Mouse (Mus musculus): ENCODE measurements around the gene Plvap. TPM values are rescaled to one million over a fixed set of nuclear protein-coding genes. Genes with fewer than 3 reads are reported as not detected.

The Plvap gene
- polyA plus RNA-seq, 1 experiment from 2014 or later: 13.6 TPM

DNA sequence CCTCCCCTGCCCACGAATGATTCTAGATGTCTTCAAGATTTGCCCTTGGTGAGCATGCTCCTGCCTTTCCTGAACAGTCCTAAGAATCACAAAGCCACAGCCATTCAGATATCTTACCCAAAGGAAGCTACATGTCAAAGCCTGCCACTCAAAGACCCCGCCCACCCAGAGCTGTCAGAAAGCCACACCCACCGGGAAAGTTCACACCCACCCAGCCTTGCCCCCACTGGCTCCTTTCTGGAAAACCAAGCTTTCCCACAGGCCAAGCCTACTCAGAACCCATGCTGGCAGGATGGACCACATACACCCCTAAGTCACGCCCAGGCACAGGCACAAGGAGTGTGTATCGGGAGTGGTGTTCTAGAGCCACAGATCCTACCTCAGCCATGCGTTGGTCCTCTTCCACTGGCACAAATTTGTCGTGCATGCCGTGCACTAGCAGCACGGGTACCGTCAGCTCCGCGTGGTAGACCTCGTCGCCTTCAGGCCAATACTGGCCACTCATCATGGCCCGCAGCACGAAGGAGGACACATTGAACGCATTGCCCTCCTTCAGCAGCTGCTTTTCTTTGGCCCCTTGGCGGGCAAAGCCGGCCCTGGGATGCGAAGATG is 53.8 kb downstream of the Plvap start:
- Histone ChIP-seq H3K9me3 (replicated peaks) (no peaks in the 10 kb centered on the region), H3K27ac (no peak overlapping the region), H3K4me1 (peaks cover 31% of the 10 kb centered on the region), H3K27me3 (no peaks in the 10 kb centered on the region), H3K9ac (no peak overlapping the region), H3K4me2 (no peak overlapping the region), H3K36me3 (ENCODE audit: poor library complexity, severe bottlenecking) (peaks cover 54% of the 10 kb centered on the region), H3K4me3 (no peak overlapping the region)
- ATAC-seq: no peak
- 84% methylated on average over 20 of the region's 20 CpGs for WGBS

GRCm38 (mm10) chr8:71456906-71457305 is 54.6 kb downstream of the Plvap start:
- no peak overlapping the region for H3K4me3 ChIP-seq
- H3K4me1 ChIP-seq: peaks cover 22% of the 10 kb centered on the region
- no peak overlapping the region for H3K4me2 ChIP-seq
- no peaks in the 10 kb centered on the region for H3K27me3 ChIP-seq
- peaks cover 54% of the 10 kb centered on the region for H3K36me3 ChIP-seq (ENCODE audit: poor library complexity, severe bottlenecking)
- H3K9ac ChIP-seq: no peak overlapping the region
- WGBS: 40% methylated on average over 22 of the region's 22 CpGs
- H3K9me3 ChIP-seq (replicated peaks): no peaks in the 10 kb centered on the region
- no peak overlapping the region for H3K27ac ChIP-seq
- no peak for ATAC-seq

DNA sequence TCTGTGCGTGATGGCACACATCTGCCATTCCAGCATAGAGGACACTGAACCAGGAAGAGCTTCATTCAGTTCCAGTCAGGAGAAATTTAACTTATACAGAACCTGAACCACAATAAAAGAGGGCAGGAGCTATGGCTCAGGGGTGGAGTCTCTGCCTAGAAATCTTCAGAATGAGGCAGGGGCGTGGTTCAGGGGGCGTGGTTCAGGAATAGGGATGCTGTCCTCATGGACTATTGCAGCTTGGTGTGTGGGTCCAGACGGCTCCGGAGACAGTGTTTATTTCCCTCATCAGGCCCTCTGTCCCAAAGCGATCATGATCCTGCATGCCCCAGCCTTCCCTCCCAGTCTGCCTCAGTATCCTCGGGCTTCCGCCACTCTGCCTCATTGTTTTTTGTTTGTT is 56.9 kb downstream of the Plvap start:
- Histone ChIP-seq H3K36me3 (ENCODE audit: poor library complexity, severe bottlenecking) (peaks cover 36% of the 10 kb centered on the region), H3K4me1 (peaks cover 8% of the 10 kb centered on the region; the same call in 1 of the 2 replicates), H3K4me3 (no peak overlapping the region), H3K27ac (no peak overlapping the region), H3K9ac (no peak overlapping the region), H3K9me3 (replicated peaks) (no peaks in the 10 kb centered on the region), H3K4me2 (no peak overlapping the region), H3K27me3 (no peaks in the 10 kb centered on the region)
- ATAC-seq: no peak
- 81% methylated on average over 8 of the region's 8 CpGs for WGBS

DNA sequence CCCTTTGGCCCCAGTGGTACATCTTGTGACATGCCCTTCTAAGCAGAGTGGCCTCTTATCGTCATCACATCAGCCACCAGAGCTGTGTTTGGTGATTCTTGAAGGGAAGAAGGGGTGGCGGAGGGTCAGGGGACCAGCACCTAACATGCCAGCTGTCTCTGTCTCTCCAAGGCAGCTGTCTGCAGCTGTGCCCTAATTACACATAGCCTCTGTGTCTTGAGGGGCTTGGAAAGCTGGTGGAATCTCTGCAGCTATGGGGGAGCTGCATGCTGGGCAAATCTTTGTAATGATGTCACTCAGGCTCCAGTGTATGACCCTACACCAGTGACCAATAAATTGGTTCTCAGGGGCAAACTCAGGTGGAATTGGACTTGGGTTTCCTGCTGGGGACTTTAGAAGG is 58.9 kb downstream of the Plvap start:
- WGBS: 87% methylated on average over 2 of the region's 2 CpGs
- Histone ChIP-seq H3K4me2 (no peak overlapping the region), H3K9me3 (replicated peaks) (no peaks in the 10 kb centered on the region), H3K36me3 (ENCODE audit: poor library complexity, severe bottlenecking) (peaks cover 16% of the 10 kb centered on the region), H3K4me3 (no peak overlapping the region), H3K27ac (no peak overlapping the region), H3K27me3 (no peaks in the 10 kb centered on the region), H3K4me1 (no peaks in the 10 kb centered on the region), H3K9ac (no peak overlapping the region)
- no peak for ATAC-seq

DNA sequence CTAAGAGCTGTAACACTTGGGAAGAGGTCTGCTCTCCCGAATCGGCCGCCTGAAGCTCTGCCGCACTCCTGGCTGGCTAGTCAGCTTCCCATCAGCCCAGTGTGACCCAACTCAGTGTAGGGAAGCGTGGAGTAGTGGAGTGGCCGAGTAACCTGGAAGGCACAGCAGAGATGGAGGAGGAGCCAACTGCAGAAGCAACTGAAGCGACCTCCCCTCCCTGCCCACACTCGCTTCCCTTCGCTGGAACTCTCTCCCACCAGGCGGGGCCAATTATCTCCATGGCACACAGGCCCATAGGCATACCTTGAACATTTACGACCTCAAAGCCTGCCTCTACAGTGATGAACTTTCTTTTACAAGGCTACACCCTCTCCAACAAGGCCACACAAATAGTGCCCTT is 59.8 kb downstream of the Plvap start:
- H3K36me3 ChIP-seq (ENCODE audit: poor library complexity, severe bottlenecking): peaks cover 7% of the 10 kb centered on the region
- H3K4me1 ChIP-seq: no peaks in the 10 kb centered on the region
- H3K9me3 ChIP-seq (replicated peaks): no peaks in the 10 kb centered on the region
- ATAC-seq: no peak
- WGBS: 65% methylated on average over 11 of the region's 11 CpGs
- H3K4me2 ChIP-seq: no peak overlapping the region
- no peak overlapping the region for H3K27ac ChIP-seq
- H3K27me3 ChIP-seq: no peaks in the 10 kb centered on the region
- no peak overlapping the region for H3K4me3 ChIP-seq
- no peak overlapping the region for H3K9ac ChIP-seq

- 67% methylated on average over 4 of the region's 4 CpGs for WGBS
- no peak overlapping the region for H3K4me2 ChIP-seq
- ATAC-seq: no peak
- H3K9me3 ChIP-seq (replicated peaks): no peaks in the 10 kb centered on the region
- no peak overlapping the region for H3K4me3 ChIP-seq
- H3K36me3 ChIP-seq (ENCODE audit: poor library complexity, severe bottlenecking): 0 out of 2 replicates have a peak, but pooled peaks cover 2% of the 10 kb centered on the region
- no peak overlapping the region for H3K9ac ChIP-seq
- no peak overlapping the region for H3K27ac ChIP-seq
- H3K4me1 ChIP-seq: no peaks in the 10 kb centered on the region
- no peaks in the 10 kb centered on the region for H3K27me3 ChIP-seq
Measured at GRCm38 (mm10) chr8:71451337-71451736, 60.2 kb downstream of the Plvap start.

Other genes starting within 250 kb of the Plvap start
- 18.3 and 20.6 TPM in 2 replicates for gene Myo9b, start 239.0 kb downstream of the Plvap start, polyA plus RNA-seq (2015; fragmentation: Nextera tagmentation; extraction: Ambion mirVana)
- 55.3 and 56.9 TPM in 2 replicates for gene Haus8, start 238.8 kb downstream of the Plvap start, polyA plus RNA-seq (2015; fragmentation: Nextera tagmentation; extraction: Ambion mirVana)
- 95.8 and 99.4 TPM in 2 replicates for gene Use1, start 144.9 kb downstream of the Plvap start, polyA plus RNA-seq (2015; fragmentation: Nextera tagmentation; extraction: Ambion mirVana)
- 3.6 and 4.5 TPM in 2 replicates for gene Ocel1, start 140.5 kb downstream of the Plvap start, polyA plus RNA-seq (2015; fragmentation: Nextera tagmentation; extraction: Ambion mirVana)
- gene Nr2f6, start 129.8 kb downstream of the Plvap start, polyA plus RNA-seq (2015; fragmentation: Nextera tagmentation; extraction: Ambion mirVana): 11.6 and 12.9 TPM in 2 replicates
- 3.7 and 4.2 TPM in 2 replicates for gene Ushbp1, start 116.0 kb downstream of the Plvap start, polyA plus RNA-seq (2015; fragmentation: Nextera tagmentation; extraction: Ambion mirVana)
- 99.2 and 101 TPM in 2 replicates for gene Babam1, start 114.9 kb downstream of the Plvap start, polyA plus RNA-seq (2015; fragmentation: Nextera tagmentation; extraction: Ambion mirVana)
- 30.9 and 32.3 TPM in 2 replicates for gene Ankle1, start 105.7 kb downstream of the Plvap start, polyA plus RNA-seq (2015; fragmentation: Nextera tagmentation; extraction: Ambion mirVana)
- gene Abhd8, start 48.1 kb downstream of the Plvap start, polyA plus RNA-seq (2015; fragmentation: Nextera tagmentation; extraction: Ambion mirVana): 93.9 and 95.7 TPM in 2 replicates
- gene Mrpl34, start 46.8 kb downstream of the Plvap start, polyA plus RNA-seq (2015; fragmentation: Nextera tagmentation; extraction: Ambion mirVana): 212 and 245 TPM in 2 replicates
- 185 and 193 TPM in 2 replicates for gene Dda1, start 42.6 kb downstream of the Plvap start, polyA plus RNA-seq (2015; fragmentation: Nextera tagmentation; extraction: Ambion mirVana)
- 4.0 and 4.5 TPM in 2 replicates for gene Ano8, start 25.8 kb downstream of the Plvap start, polyA plus RNA-seq (2015; fragmentation: Nextera tagmentation; extraction: Ambion mirVana)
- 13.4 TPM in 2 replicates for gene Gtpbp3, start 23.6 kb downstream of the Plvap start, polyA plus RNA-seq (2015; fragmentation: Nextera tagmentation; extraction: Ambion mirVana)
- 0.09 and 0.13 TPM in 2 replicates for gene Ccdc194, start 14.0 kb upstream of the Plvap start, polyA plus RNA-seq (2015; fragmentation: Nextera tagmentation; extraction: Ambion mirVana)
- 7.6 and 8.3 TPM in 2 replicates for gene Bst2, start 25.7 kb upstream of the Plvap start, polyA plus RNA-seq (2015; fragmentation: Nextera tagmentation; extraction: Ambion mirVana)
- 52.9 and 55.3 TPM in 2 replicates for gene Mvb12a, start 31.2 kb upstream of the Plvap start, polyA plus RNA-seq (2015; fragmentation: Nextera tagmentation; extraction: Ambion mirVana)
- not detected in 2 replicates for gene Tmem221, start 47.1 kb upstream of the Plvap start, polyA plus RNA-seq (2015; fragmentation: Nextera tagmentation; extraction: Ambion mirVana)
- gene Nxnl1, start 54.8 kb upstream of the Plvap start, polyA plus RNA-seq (2015; fragmentation: Nextera tagmentation; extraction: Ambion mirVana): 0.06 TPM in 1 of 2 replicates, not detected in the other
- 59.9 and 61.0 TPM in 2 replicates for gene Slc27a1, start 57.1 kb upstream of the Plvap start, polyA plus RNA-seq (2015; fragmentation: Nextera tagmentation; extraction: Ambion mirVana)
- 201 and 206 TPM in 2 replicates for gene Pgls, start 80.4 kb upstream of the Plvap start, polyA plus RNA-seq (2015; fragmentation: Nextera tagmentation; extraction: Ambion mirVana)
- 5.1 and 6.2 TPM in 2 replicates for gene Fam129c, start 85.9 kb upstream of the Plvap start, polyA plus RNA-seq (2015; fragmentation: Nextera tagmentation; extraction: Ambion mirVana)
- 37.5 and 39.9 TPM in 2 replicates for gene Colgalt1, start 99.2 kb upstream of the Plvap start, polyA plus RNA-seq (2015; fragmentation: Nextera tagmentation; extraction: Ambion mirVana)
- gene Unc13a, start 160.0 kb upstream of the Plvap start, polyA plus RNA-seq (2015; fragmentation: Nextera tagmentation; extraction: Ambion mirVana): 13.0 and 15.8 TPM in 2 replicates
- 1.6 and 1.7 TPM in 2 replicates for gene Jak3, start 164.5 kb upstream of the Plvap start, polyA plus RNA-seq (2015; fragmentation: Nextera tagmentation; extraction: Ambion mirVana)
- gene Insl3, start 177.5 kb upstream of the Plvap start, polyA plus RNA-seq (2015; fragmentation: Nextera tagmentation; extraction: Ambion mirVana): 0.47 TPM in 1 of 2 replicates, not detected in the other
- gene B3gnt3, start 190.0 kb upstream of the Plvap start, polyA plus RNA-seq (2015; fragmentation: Nextera tagmentation; extraction: Ambion mirVana): 0.33 and 0.44 TPM in 2 replicates
- 39.6 and 47.2 TPM in 2 replicates for gene Fcho1, start 214.0 kb upstream of the Plvap start, polyA plus RNA-seq (2015; fragmentation: Nextera tagmentation; extraction: Ambion mirVana)

Data from forebrain, embryonic 13.5 days (tissue).